Mouse (Mus musculus): ENCODE measurements at regions not wholly inside any gene's neighbourhood (a gene's known extent, or its start where the extent isn't known, plus 50 kb on each side); places are given as distances from the start of the nearest gene placed in this dataset.

GRCm38 (mm10) chr3:104295015-104295719, 75.0 kb upstream of the Magi3 start:
- no peak for DNase-seq (ENCODE audit: low spot score)

DNA sequence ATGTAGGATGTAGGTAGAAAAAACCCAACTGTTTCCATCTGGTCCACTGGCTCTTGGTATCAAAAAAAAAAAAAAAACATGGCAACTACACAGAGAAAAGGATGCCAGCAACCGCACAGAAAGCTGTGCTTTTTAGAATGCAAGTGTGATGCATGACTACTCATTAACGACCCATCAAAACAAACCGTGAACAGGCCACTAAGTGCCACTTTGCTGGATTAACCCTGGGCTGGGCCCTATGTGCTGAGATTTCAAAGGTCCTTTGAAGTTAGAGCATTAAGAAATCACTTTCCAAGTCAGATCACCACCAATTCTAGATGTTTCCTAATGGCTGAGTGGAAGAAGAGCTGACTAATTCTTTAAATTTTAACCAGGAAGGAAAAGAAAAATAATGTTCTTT, 73.7 kb upstream of the Magi3 start:
- no peak for DNase-seq (ENCODE audit: low spot score)

GRCm38 (mm10) chr3:104288970-104289680, 69.0 kb upstream of the Magi3 start:
- no peak for DNase-seq (ENCODE audit: low spot score)

DNA sequence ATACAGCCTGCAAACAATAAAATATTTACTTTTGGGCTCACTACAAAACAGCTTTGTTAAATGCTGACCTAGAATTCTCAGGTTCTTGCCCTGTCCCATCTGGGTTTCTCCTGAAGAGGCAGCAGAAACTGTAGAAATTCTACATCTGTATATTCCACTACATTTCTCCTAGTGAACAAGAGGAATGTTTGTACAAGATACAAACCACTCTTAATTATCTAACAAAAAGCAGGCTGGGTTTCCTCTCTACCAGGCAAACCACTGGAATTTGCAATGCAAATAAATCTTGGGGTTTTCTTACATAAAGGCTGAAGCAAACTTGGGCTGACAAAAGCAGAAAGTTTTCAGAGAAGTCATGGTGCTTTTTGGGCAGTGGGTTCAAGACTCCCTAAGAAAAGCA, 67.7 kb upstream of the Magi3 start:
- DNase-seq (ENCODE audit: low spot score) = no peak

GRCm38 (mm10) chr3:104284961-104285360, 64.8 kb upstream of the Magi3 start:
- no peak for DNase-seq (ENCODE audit: low spot score)

- no peak for DNase-seq (ENCODE audit: low spot score)
Measured at GRCm38 (mm10) chr3:104283855-104284254, 63.7 kb upstream of the Magi3 start.

DNA sequence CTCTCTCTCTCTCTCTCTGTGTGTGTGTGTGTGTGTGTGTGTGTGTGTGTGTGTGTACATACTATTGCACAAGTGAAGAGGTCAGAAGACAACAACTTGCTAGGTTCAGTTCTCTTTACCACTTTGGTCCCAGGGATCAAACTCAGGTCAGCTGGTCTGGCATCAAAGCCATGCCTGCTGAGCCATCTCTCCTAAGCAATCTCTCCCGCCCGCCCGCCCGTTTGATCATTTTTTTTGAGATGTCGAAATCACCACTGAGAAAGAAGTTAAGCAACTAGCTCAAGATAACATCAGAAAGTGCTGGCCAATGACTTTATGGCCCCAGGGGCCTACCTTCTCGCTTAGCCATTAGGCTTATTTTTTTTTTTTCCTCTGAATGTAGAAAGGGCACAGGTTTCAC, 59.3 kb upstream of the Magi3 start:
- DNase-seq (ENCODE audit: low spot score) = no peak

DNA sequence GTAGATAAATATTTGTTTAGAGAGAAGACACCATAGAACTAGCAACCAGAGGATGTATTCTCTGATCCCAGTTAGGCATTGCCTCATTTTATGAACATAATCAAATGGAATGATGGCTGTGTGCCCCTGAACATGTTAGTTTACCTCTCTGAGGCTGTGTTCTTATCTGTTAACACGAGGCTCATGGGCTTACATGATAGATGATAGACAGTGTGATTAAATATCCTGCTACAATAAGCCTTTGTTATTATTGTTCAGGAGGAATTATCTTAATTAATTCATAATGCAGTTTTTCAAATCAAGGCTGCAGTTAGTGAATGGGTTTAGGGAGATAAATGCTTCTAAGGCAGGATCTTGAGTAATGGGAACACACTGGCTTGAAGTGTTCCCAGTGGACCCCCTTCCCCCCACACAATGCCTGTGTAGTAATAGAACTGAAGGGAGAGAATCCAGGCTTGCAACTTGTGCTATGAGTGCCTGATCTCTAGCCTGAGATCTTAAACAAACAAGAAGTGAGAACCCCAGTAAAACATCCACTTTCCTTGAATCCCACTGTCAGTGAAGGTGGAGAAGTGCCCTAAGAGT, 54.6 kb upstream of the Magi3 start:
- no peak for DNase-seq (ENCODE audit: low spot score)

DNA sequence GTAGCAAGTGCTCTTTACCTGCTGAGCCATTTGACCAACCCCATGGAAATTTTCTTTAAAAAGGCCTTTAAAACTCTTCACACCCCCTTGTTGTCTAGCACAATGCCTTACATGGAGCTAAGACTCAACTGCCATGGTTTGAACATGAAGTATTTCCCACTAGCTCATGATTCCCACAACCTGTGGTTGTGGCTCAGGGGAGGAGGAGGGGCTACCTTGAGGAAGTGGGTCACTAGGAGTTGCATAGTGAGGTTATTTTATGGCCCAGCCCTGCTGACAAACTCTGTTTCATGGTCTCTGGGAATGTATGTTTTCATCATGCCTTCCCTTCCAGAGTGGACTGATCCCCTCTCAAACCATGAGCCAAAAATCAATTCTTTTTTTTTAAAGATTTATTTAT, 53.9 kb upstream of the Magi3 start:
- DNase-seq (ENCODE audit: low spot score) = no peak
